Mouse (Mus musculus): ENCODE measurements at regions not wholly inside any gene's neighbourhood (a gene's known extent, or its start where the extent isn't known, plus 50 kb on each side); places are given as distances from the start of the nearest gene placed in this dataset.

- no peak for ATAC-seq
- Histone ChIP-seq H3K36me3 (ENCODE audit: control insufficient read depth, insufficient read depth, low read length) (no peaks in the 10 kb centered on the region), H3K4me2 (ENCODE audit: low read length) (no peak overlapping the region), H3K9me3 (ENCODE audit: control insufficient read depth, low read length) (no peaks in the 10 kb centered on the region), H3K27me3 (replicated peaks; ENCODE audit: control insufficient read depth, insufficient read depth, low read length) (no peaks in the 10 kb centered on the region), H3K27ac (ENCODE audit: low read depth, low read length) (no peak overlapping the region), H3K9ac (ENCODE audit: low read depth, low read length) (no peak overlapping the region), H3K4me3 (ENCODE audit: low read length) (no peak overlapping the region), H3K4me1 (ENCODE audit: control insufficient read depth, insufficient read depth, low read depth, low read length) (no peaks in the 10 kb centered on the region)
- WGBS, result 65% methylated on average over 2 of the region's 2 CpGs
These were observed 734.6 kb upstream of the Pou3f3 start for GRCm38 (mm10) chr1:41960982-41961381.

GRCm38 (mm10) chr1:41981545-41981944, 714.0 kb upstream of the Pou3f3 start:
- H3K27ac ChIP-seq (ENCODE audit: low read depth, low read length), result no peak overlapping the region
- no peak overlapping the region for H3K9ac ChIP-seq (ENCODE audit: low read depth, low read length)
- no peaks in the 10 kb centered on the region for H3K4me1 ChIP-seq (ENCODE audit: control insufficient read depth, insufficient read depth, low read depth, low read length)
- no peaks in the 10 kb centered on the region for H3K9me3 ChIP-seq (ENCODE audit: control insufficient read depth, low read length)
- WGBS, result 60% methylated on average over 5 of the region's 5 CpGs
- ATAC-seq, result no peak
- no peaks in the 10 kb centered on the region for H3K27me3 ChIP-seq (replicated peaks; ENCODE audit: control insufficient read depth, insufficient read depth, low read length)
- no peak overlapping the region for H3K4me3 ChIP-seq (ENCODE audit: low read length)
- no peak overlapping the region for H3K4me2 ChIP-seq (ENCODE audit: low read length)
- H3K36me3 ChIP-seq (ENCODE audit: control insufficient read depth, insufficient read depth, low read length), result no peaks in the 10 kb centered on the region

- no peaks in the 10 kb centered on the region for H3K4me1 ChIP-seq (ENCODE audit: control insufficient read depth, insufficient read depth, low read depth, low read length)
- H3K27me3 ChIP-seq (replicated peaks; ENCODE audit: control insufficient read depth, insufficient read depth, low read length), result no peaks in the 10 kb centered on the region
- no peak for ATAC-seq
- H3K9ac ChIP-seq (ENCODE audit: low read depth, low read length), result no peak overlapping the region
- 63% methylated on average over 6 of the region's 6 CpGs for WGBS
- no peaks in the 10 kb centered on the region for H3K36me3 ChIP-seq (ENCODE audit: control insufficient read depth, insufficient read depth, low read length)
- no peak overlapping the region for H3K4me3 ChIP-seq (ENCODE audit: low read length)
- H3K27ac ChIP-seq (ENCODE audit: low read depth, low read length), result no peak overlapping the region
- H3K4me2 ChIP-seq (ENCODE audit: low read length), result no peak overlapping the region
- no peaks in the 10 kb centered on the region for H3K9me3 ChIP-seq (ENCODE audit: control insufficient read depth, low read length)
These were observed 689.3 kb upstream of the Pou3f3 start for GRCm38 (mm10) chr1:42006235-42006634.

- WGBS, result 88% methylated on average over 3 of the region's 3 CpGs
- Histone ChIP-seq H3K4me2 (ENCODE audit: low read length) (no peak overlapping the region), H3K4me3 (ENCODE audit: low read length) (no peak overlapping the region), H3K4me1 (ENCODE audit: control insufficient read depth, insufficient read depth, low read depth, low read length) (no peaks in the 10 kb centered on the region), H3K27me3 (replicated peaks; ENCODE audit: control insufficient read depth, insufficient read depth, low read length) (no peaks in the 10 kb centered on the region), H3K27ac (ENCODE audit: low read depth, low read length) (no peak overlapping the region), H3K36me3 (ENCODE audit: control insufficient read depth, insufficient read depth, low read length) (no peaks in the 10 kb centered on the region), H3K9ac (ENCODE audit: low read depth, low read length) (no peak overlapping the region), H3K9me3 (ENCODE audit: control insufficient read depth, low read length) (no peaks in the 10 kb centered on the region)
- ATAC-seq, result no peak
These were observed 687.5 kb upstream of the Pou3f3 start for GRCm38 (mm10) chr1:42008046-42008445.

- Histone ChIP-seq H3K36me3 (ENCODE audit: control insufficient read depth, insufficient read depth, low read length) (no peaks in the 10 kb centered on the region), H3K27me3 (replicated peaks; ENCODE audit: control insufficient read depth, insufficient read depth, low read length) (no peaks in the 10 kb centered on the region), H3K9me3 (ENCODE audit: control insufficient read depth, low read length) (no peaks in the 10 kb centered on the region), H3K4me2 (ENCODE audit: low read length) (no peak overlapping the region), H3K27ac (ENCODE audit: low read depth, low read length) (no peak overlapping the region), H3K4me1 (ENCODE audit: control insufficient read depth, insufficient read depth, low read depth, low read length) (no peaks in the 10 kb centered on the region), H3K9ac (ENCODE audit: low read depth, low read length) (no peak overlapping the region), H3K4me3 (ENCODE audit: low read length) (no peak overlapping the region)
- no peak for ATAC-seq
- 78% methylated on average over 3 of the region's 3 CpGs for WGBS
These were observed 682.7 kb upstream of the Pou3f3 start for GRCm38 (mm10) chr1:42012911-42013310.

- WGBS, result 32% methylated on average over 2 of the region's 2 CpGs
- Histone ChIP-seq H3K4me1 (ENCODE audit: control insufficient read depth, insufficient read depth, low read depth, low read length) (no peaks in the 10 kb centered on the region), H3K9me3 (ENCODE audit: control insufficient read depth, low read length) (peaks cover 7% of the 10 kb centered on the region), H3K36me3 (ENCODE audit: control insufficient read depth, insufficient read depth, low read length) (no peaks in the 10 kb centered on the region), H3K9ac (ENCODE audit: low read depth, low read length) (no peak overlapping the region), H3K27ac (ENCODE audit: low read depth, low read length) (no peak overlapping the region), H3K27me3 (replicated peaks; ENCODE audit: control insufficient read depth, insufficient read depth, low read length) (no peaks in the 10 kb centered on the region), H3K4me3 (ENCODE audit: low read length) (no peak overlapping the region), H3K4me2 (ENCODE audit: low read length) (no peak overlapping the region)
- ATAC-seq, result no peak
These were observed 676.6 kb upstream of the Pou3f3 start for GRCm38 (mm10) chr1:42018966-42019365.

GRCm38 (mm10) chr1:42025781-42026180, 669.8 kb upstream of the Pou3f3 start:
- Histone ChIP-seq H3K9me3 (ENCODE audit: control insufficient read depth, low read length) (peaks cover 7% of the 10 kb centered on the region), H3K4me2 (ENCODE audit: low read length) (no peak overlapping the region), H3K9ac (ENCODE audit: low read depth, low read length) (no peak overlapping the region), H3K4me3 (ENCODE audit: low read length) (no peak overlapping the region), H3K36me3 (ENCODE audit: control insufficient read depth, insufficient read depth, low read length) (no peaks in the 10 kb centered on the region), H3K27me3 (replicated peaks; ENCODE audit: control insufficient read depth, insufficient read depth, low read length) (no peaks in the 10 kb centered on the region), H3K4me1 (ENCODE audit: control insufficient read depth, insufficient read depth, low read depth, low read length) (no peaks in the 10 kb centered on the region), H3K27ac (ENCODE audit: low read depth, low read length) (no peak overlapping the region)
- no peak for ATAC-seq
- WGBS, result 90% methylated on average over 6 of the region's 6 CpGs

- no peaks in the 10 kb centered on the region for H3K36me3 ChIP-seq (ENCODE audit: control insufficient read depth, insufficient read depth, low read length)
- no peak overlapping the region for H3K27ac ChIP-seq (ENCODE audit: low read depth, low read length)
- H3K4me3 ChIP-seq (ENCODE audit: low read length), result no peak overlapping the region
- no peaks in the 10 kb centered on the region for H3K27me3 ChIP-seq (replicated peaks; ENCODE audit: control insufficient read depth, insufficient read depth, low read length)
- H3K9me3 ChIP-seq (ENCODE audit: control insufficient read depth, low read length), result peaks cover 7% of the 10 kb centered on the region
- ATAC-seq, result no peak
- no peak overlapping the region for H3K9ac ChIP-seq (ENCODE audit: low read depth, low read length)
- WGBS, result 67% methylated on average over 5 of the region's 5 CpGs
- no peaks in the 10 kb centered on the region for H3K4me1 ChIP-seq (ENCODE audit: control insufficient read depth, insufficient read depth, low read depth, low read length)
- H3K4me2 ChIP-seq (ENCODE audit: low read length), result no peak overlapping the region
These were observed 669.1 kb upstream of the Pou3f3 start for GRCm38 (mm10) chr1:42026423-42026822.

- Histone ChIP-seq H3K36me3 (ENCODE audit: control insufficient read depth, insufficient read depth, low read length) (no peaks in the 10 kb centered on the region), H3K27me3 (replicated peaks; ENCODE audit: control insufficient read depth, insufficient read depth, low read length) (no peaks in the 10 kb centered on the region), H3K9ac (ENCODE audit: low read depth, low read length) (no peak overlapping the region), H3K27ac (ENCODE audit: low read depth, low read length) (no peak overlapping the region), H3K4me2 (ENCODE audit: low read length) (no peak overlapping the region), H3K4me3 (ENCODE audit: low read length) (no peak overlapping the region), H3K9me3 (ENCODE audit: control insufficient read depth, low read length) (no peaks in the 10 kb centered on the region), H3K4me1 (ENCODE audit: control insufficient read depth, insufficient read depth, low read depth, low read length) (no peaks in the 10 kb centered on the region)
- no peak for ATAC-seq
- 81% methylated on average over 2 of the region's 2 CpGs for WGBS
These were observed 661.8 kb upstream of the Pou3f3 start for GRCm38 (mm10) chr1:42033786-42034185.

- no peaks in the 10 kb centered on the region for H3K4me1 ChIP-seq (ENCODE audit: control insufficient read depth, insufficient read depth, low read depth, low read length)
- no peak overlapping the region for H3K9ac ChIP-seq (ENCODE audit: low read depth, low read length)
- H3K9me3 ChIP-seq (ENCODE audit: control insufficient read depth, low read length), result no peaks in the 10 kb centered on the region
- no peaks in the 10 kb centered on the region for H3K27me3 ChIP-seq (replicated peaks; ENCODE audit: control insufficient read depth, insufficient read depth, low read length)
- no peak overlapping the region for H3K4me2 ChIP-seq (ENCODE audit: low read length)
- no peak for ATAC-seq
- no peak overlapping the region for H3K27ac ChIP-seq (ENCODE audit: low read depth, low read length)
- no peaks in the 10 kb centered on the region for H3K36me3 ChIP-seq (ENCODE audit: control insufficient read depth, insufficient read depth, low read length)
- no peak overlapping the region for H3K4me3 ChIP-seq (ENCODE audit: low read length)
- WGBS, result 89% methylated on average over 4 of the region's 4 CpGs
These were observed 660.2 kb upstream of the Pou3f3 start for GRCm38 (mm10) chr1:42035371-42035770.
